Mouse (Mus musculus) hindbrain, embryonic 13.5 days (tissue): ENCODE measurements around the gene Hdac2. TPM values are rescaled to one million over a fixed set of nuclear protein-coding genes. Genes with fewer than 3 reads are reported as not detected.

Experiments used
- ATAC-seq: fragments of 200-750 bp; cut with Nextera tagmentation; 2 replicates; pipeline ENCODE4 v1.8.0; 2017; ENCODE audit warnings: moderate TSS enrichment; ENCODE audit not compliant: low FRiP score
- H3K27ac ChIP-seq: fragments of 300-500 bp; sonication (generic); 2 replicates; pipeline ENCODE4 v1.5.1; 2015; ENCODE audit warnings: inconsistent platforms, mild to moderate bottlenecking, moderate library complexity
- H3K27me3 ChIP-seq: fragments of 300-500 bp; sonication (generic); 2 replicates; pipeline ENCODE4 v1.6.1; 2015; ENCODE audit warnings: mild to moderate bottlenecking, inconsistent platforms
- H3K36me3 ChIP-seq: fragments of 300-500 bp; sonication (generic); 2 replicates; pipeline ENCODE4 v1.6.1; 2015; ENCODE audit warnings: mild to moderate bottlenecking, inconsistent platforms
- H3K4me1 ChIP-seq: fragments of 300-500 bp; sonication (generic); replicated peaks from 2 replicates; pipeline ENCODE4 v1.6.1; 2015; ENCODE audit warnings: inconsistent platforms
- H3K4me2 ChIP-seq: fragments of 300-500 bp; sonication (generic); 2 replicates; pipeline ENCODE4 v1.6.1; 2015; ENCODE audit warnings: inconsistent platforms, mild to moderate bottlenecking, moderate library complexity
- H3K4me3 ChIP-seq: fragments of 300-500 bp; sonication (generic); 2 replicates; pipeline ENCODE4 v1.5.1; 2015; ENCODE audit warnings: mild to moderate bottlenecking, inconsistent platforms
- H3K9ac ChIP-seq: fragments of 300-500 bp; sonication (generic); 2 replicates; pipeline ENCODE4 v1.6.1; 2015; ENCODE audit warnings: mild to moderate bottlenecking, inconsistent platforms
- H3K9me3 ChIP-seq: fragments of 300-500 bp; sonication (generic); 2 replicates; pipeline ENCODE4 v1.6.1; 2016; ENCODE audit warnings: inconsistent platforms
- WGBS: fragments of 180-500 bp; shearing (Covaris S2); methylation state at CpG from one replicate; pipeline ENCODE4 v1.1.7; 2015; 5-methylcytosine and 5-hydroxymethylcytosine counted together
- polyA plus RNA-seq: library from polyadenylated mRNA; unstranded; fragments of >200 nt; fragmentation: Nextera tagmentation; extraction: Ambion mirVana; gene quantifications from 2 replicates; pipeline ENCODE4 v1.2.1, GENCODE M21; 2015

Gene Hdac2
- polyA plus RNA-seq, 1 experiment from 2014 or later = 446 TPM

- 55% methylated on average over 8 of the region's 8 CpGs for WGBS
- Histone ChIP-seq H3K9ac (no peak overlapping the region), H3K4me2 (no peak overlapping the region), H3K36me3 (no peaks in the 10 kb centered on the region), H3K4me1 (no peaks in the 10 kb centered on the region), H3K9me3 (no peaks in the 10 kb centered on the region), H3K27me3 (no peaks in the 10 kb centered on the region), H3K4me3 (no peak overlapping the region), H3K27ac (no peak overlapping the region)
- peak; percentile 86 for ATAC-seq
These were observed 40.1 kb downstream of the Hdac2 start for GRCm38 (mm10) chr10:37014274-37015107.

DNA sequence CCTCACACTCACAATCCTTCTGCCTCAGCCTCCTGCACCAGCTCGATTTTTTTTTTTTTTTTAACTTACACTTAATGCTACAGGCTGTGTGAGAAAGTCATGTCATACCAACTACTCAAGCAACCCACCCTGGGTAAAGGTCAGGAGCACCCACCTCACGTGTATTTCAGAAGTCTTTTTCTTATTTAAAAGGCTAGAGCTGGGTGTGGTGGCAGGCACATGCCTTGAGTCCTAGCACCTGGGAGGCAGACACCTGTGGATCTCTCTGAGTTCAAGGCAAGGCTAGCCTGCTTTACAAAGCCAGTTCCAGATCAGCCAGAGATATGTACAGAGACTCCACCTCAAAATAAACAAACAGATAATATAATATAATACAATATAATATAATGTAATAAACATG lies 41.4 kb downstream of the Hdac2 start:
- Histone ChIP-seq H3K9me3 (no peaks in the 10 kb centered on the region), H3K36me3 (no peaks in the 10 kb centered on the region), H3K4me1 (no peaks in the 10 kb centered on the region), H3K4me2 (no peak overlapping the region), H3K9ac (no peak overlapping the region), H3K27ac (no peak overlapping the region), H3K4me3 (no peak overlapping the region), H3K27me3 (no peaks in the 10 kb centered on the region)
- 59% methylated on average over 2 of the region's 2 CpGs for WGBS
- no peak for ATAC-seq

DNA sequence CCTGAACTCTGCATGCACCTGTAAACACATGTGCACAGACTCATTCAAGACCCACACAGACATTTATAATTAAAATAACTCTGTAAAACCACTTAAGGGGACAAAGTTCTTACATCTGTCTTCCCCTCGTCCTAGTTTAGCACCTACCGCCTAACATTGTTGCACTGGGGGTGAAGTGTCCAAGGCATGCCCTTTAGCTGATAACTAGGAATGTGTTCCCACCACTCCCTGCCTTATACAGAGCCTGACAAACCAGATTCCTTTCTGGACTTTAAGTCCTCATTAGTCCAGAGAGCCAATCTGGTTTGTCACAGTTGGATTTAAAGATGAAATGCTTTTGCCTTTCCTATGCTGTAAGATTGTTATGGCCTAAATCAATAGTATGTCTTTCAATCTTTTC lies 41.9 kb downstream of the Hdac2 start:
- Histone ChIP-seq H3K27me3 (no peaks in the 10 kb centered on the region), H3K9ac (no peak overlapping the region), H3K27ac (no peak overlapping the region), H3K4me1 (no peaks in the 10 kb centered on the region), H3K9me3 (no peaks in the 10 kb centered on the region), H3K4me3 (no peak overlapping the region), H3K4me2 (no peak overlapping the region), H3K36me3 (no peaks in the 10 kb centered on the region)
- no peak for ATAC-seq
- 98% methylated on average over 2 of the region's 2 CpGs for WGBS

GRCm38 (mm10) chr10:37024301-37024700 lies 50.0 kb downstream of the Hdac2 start:
- H3K9me3 ChIP-seq = no peaks in the 10 kb centered on the region
- no peak overlapping the region for H3K4me3 ChIP-seq
- no peaks in the 10 kb centered on the region for H3K27me3 ChIP-seq
- H3K36me3 ChIP-seq = no peaks in the 10 kb centered on the region
- WGBS = 77% methylated on average over 1 of the region's 1 CpGs
- no peak overlapping the region for H3K27ac ChIP-seq
- H3K9ac ChIP-seq = no peak overlapping the region
- no peak overlapping the region for H3K4me2 ChIP-seq
- no peak for ATAC-seq
- H3K4me1 ChIP-seq = no peaks in the 10 kb centered on the region

GRCm38 (mm10) chr10:37028651-37029050 lies 54.3 kb downstream of the Hdac2 start:
- Histone ChIP-seq H3K27me3 (no peaks in the 10 kb centered on the region), H3K4me2 (no peak overlapping the region), H3K9me3 (no peaks in the 10 kb centered on the region), H3K9ac (no peak overlapping the region), H3K4me1 (no peaks in the 10 kb centered on the region), H3K4me3 (no peak overlapping the region), H3K36me3 (no peaks in the 10 kb centered on the region), H3K27ac (no peak overlapping the region)
- WGBS = 76% methylated on average over 2 of the region's 2 CpGs
- ATAC-seq = no peak

DNA sequence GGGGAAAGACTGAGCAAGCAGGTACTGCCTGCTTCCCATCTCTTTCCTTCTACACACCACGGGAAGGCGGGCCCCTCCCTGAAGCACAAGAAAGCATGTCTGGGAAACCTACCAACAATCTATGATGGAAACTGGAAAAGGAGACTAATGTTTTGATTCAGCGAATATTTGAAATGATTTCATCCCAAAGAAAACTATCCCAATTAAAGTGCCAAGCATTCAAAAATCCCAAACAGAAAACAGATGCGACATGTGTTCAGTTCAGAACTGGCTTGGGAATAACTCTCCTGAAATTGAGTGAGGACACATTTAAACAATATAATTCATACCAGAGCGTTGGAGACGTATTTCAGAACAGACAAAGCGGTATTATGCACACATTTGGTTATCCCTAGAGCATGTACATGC lies 60.8 kb downstream of the Hdac2 start:
- Histone ChIP-seq H3K4me2 (no peak overlapping the region), H3K27me3 (no peaks in the 10 kb centered on the region), H3K9ac (no peak overlapping the region), H3K36me3 (no peaks in the 10 kb centered on the region), H3K4me1 (no peaks in the 10 kb centered on the region), H3K27ac (no peak overlapping the region), H3K4me3 (no peak overlapping the region), H3K9me3 (no peaks in the 10 kb centered on the region)
- no peak for ATAC-seq
- WGBS = 92% methylated on average over 7 of the region's 7 CpGs

DNA sequence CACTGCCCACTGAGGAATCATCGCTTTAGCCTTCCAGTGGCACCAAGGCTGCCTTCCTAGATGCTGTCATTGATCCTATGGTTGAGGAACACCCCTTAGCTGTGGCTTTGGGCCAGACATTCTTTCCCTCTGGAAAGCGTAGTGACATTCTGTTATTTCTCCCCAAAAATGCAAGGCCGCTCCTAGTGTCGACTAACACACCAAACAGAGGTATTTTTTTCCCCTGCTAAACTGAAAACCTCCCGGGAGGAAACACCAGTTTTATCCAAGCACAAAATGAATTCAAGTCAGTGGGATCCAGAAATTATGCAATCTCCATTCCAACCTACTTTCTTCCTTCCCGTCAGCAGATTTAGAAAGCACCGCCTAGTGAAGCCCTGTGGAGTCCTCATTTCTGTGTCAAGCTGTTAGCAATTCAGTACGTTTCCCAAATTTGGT lies 73.3 kb downstream of the Hdac2 start:
- H3K4me3 ChIP-seq = no peak overlapping the region
- ATAC-seq = no peak
- no peaks in the 10 kb centered on the region for H3K36me3 ChIP-seq
- no peak overlapping the region for H3K4me2 ChIP-seq
- H3K9me3 ChIP-seq = no peaks in the 10 kb centered on the region
- H3K27ac ChIP-seq = no peak overlapping the region
- no peaks in the 10 kb centered on the region for H3K4me1 ChIP-seq
- WGBS = 83% methylated on average over 8 of the region's 8 CpGs
- no peak overlapping the region for H3K9ac ChIP-seq
- H3K27me3 ChIP-seq = no peaks in the 10 kb centered on the region

Other genes with a start within 250 kb of the Hdac2 start
- gene Marcks, start 164.4 kb downstream of the Hdac2 start, polyA plus RNA-seq = 254 and 257 TPM in 2 replicates